Mouse (Mus musculus) cerebellum, adult 11-12 months (tissue): ENCODE measurements around the gene Hps1.

Experiments used
- DNase-seq: peaks from one replicate; pipeline ENCODE4 v3.0.0; 2022

The Hps1 gene

DNA sequence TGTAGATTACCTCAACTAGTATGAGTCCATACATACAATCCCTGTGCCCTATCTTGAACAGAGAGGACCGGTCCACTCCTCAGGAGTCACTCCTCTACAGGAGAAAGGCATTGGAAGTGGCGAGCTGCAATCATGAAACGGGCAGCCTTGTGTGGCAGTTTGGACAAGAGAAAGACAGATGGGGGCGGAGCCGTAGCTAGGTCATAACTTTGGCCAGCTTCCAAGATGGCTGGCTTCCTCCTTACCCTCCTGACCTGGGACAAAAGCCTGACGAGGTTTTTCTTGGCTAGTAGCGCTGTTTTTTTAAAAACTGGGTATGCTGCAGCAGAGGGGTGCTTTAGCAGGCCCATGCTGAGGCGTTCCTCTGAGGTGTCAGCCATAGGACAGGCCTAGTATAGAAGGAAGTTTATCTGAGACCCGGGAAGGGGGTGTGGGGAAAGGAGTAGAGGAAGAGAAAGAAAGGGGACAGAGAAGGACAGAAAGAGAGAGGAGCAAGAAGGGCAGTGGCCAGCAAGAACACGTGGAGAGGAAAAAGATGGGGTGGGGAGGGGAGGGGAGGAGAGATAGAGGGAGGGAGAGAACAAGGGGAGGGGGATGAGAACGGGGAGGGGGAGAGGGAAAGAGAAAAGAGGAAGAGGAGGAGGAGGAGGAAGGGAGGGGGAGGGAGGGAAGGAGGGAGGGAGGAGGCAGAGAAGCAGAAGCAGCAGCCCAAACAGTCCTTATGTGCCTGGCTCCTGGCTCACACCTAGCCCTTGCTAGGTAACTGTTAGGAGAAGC, 26.4 kb downstream of the Hps1 start:
- DNase-seq: peak; percentile 35

DNA sequence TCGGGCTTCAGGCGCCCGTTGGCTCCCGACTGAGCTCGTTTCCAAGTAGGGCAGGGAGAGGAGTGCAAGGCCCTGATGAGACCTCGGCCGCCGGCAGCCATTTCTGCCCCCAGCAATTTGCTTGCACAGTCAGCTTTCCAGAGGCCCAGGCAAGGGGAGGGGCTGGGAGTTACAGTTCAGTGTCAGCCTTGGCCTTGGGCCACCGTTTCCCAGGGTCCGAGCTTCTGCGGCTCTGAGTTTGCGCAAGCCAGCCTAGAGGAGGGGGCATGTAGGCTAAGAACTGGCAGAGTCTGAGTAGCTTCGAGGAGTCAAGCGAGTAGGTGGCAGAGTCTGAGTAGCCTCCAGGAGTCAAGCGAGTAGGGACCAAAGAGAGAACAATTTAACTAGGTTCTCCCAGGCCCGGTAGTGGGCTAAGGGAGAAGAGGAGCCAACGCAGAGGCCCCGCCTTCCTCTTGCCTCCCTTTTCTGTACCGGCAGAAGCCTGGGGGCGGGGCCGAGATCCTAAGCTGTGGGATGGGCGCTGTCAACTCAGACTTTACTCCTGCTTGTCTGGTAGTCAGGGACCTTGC, 27.3 kb downstream of the Hps1 start, which contains the start of gene Pyroxd2:
TSS of gene Pyroxd2 (minus strand) at position 413 of the 569 bp plus-strand sequence.
- DNase-seq: peak; percentile 41

- DNase-seq: no peak
Measured at GRCm38 (mm10) chr19:42750196-42750595, 29.6 kb downstream of the Hps1 start.

GRCm38 (mm10) chr19:42746702-42747101, 33.1 kb downstream of the Hps1 start:
- DNase-seq: no peak

DNA sequence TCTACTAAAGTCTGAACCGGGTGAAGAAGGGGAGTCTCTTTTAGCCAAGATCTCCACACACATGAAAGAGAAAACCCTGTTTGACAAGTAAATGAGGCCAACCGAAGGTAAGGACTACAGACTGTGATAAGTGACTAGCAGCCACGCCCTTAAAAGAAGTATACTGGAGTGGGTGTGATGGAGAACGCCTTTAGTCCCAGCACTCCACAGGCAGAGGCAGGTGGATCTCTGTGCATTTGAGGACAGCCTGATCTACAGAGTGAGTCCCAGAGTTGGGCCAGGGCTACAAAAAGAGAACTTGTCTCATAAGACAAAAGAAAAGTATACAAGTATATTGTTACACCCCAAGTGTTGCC, 33.9 kb downstream of the Hps1 start:
- no peak for DNase-seq

- no peak for DNase-seq
Measured at GRCm38 (mm10) chr19:42745084-42745868, 34.5 kb downstream of the Hps1 start.

- peak; percentile 25 for DNase-seq
Measured at GRCm38 (mm10) chr19:42744162-42744586, 35.6 kb downstream of the Hps1 start.

DNA sequence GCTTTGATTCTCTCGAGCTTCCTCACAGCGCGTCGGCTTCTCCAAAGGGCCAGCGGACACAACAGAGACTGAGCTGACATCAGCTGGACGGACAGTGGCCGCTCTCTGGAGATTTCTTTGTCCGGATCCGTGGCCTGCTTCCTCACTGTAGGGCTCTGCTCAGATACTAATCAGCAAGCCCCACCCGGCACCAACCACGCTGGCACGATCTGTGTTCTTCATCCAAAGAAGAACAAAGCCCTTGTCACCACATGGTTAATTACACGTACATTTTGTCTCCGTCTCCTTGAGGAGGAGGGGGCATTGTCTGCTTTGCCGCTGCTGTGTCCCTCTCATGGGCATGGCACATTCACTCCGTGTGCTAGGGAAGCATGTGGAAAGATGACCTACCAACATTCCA, 36.5 kb downstream of the Hps1 start:
- no peak for DNase-seq

DNA sequence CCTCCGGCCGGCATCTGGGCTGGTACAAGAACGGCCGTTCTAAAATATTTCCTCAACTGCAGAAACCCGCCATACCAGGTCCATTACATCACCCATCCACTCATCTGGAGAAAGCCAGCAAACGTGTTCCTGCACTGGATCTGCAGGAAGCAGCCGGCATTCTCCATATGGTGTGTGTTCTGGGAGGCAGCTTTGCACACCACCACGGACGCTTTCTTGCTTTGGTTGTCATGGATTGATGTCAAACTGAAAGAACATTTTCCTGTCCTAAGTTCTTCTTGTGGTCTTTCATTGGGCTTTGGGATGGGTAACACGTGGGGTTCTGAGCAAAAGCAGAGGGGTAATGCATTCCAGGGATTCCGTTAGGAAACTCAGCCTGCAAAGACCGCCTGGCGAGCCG, 37.9 kb downstream of the Hps1 start:
- no peak for DNase-seq

DNA sequence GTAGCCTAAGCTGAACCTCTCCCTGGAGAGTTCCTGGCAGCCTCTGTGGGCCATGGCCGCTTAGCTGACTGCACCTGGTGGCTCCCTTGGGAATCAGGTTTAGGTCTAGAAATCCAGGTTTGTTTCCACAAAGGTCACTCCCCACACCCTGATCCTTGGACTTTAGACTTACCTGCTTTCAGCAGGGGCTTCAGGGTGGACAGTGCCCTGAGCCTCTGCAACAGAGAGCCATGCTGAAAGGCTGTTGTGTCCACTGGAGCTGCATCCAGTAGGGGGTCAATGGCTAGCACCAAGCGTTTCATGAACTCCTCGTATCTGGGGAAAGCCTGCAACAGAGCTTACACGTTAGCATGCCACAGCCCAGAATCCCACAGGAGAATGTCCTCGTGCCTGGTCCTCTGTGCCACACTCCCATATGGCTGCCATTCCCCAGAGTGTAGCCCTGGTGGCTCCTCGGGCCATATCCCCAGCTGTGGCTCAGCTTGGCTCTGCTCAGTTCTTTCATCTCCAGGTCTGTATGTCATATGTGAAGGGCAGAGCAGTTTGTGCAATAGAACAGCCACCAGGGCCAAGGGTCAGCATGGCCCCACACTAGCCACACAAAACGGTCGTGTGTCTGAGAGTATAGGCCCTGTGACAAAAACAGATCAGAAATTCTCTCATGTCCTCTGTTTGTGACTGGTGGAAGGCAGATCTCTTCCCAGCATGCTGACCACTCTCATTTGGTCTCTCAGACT, 39.4 kb downstream of the Hps1 start:
- no peak for DNase-seq

DNA sequence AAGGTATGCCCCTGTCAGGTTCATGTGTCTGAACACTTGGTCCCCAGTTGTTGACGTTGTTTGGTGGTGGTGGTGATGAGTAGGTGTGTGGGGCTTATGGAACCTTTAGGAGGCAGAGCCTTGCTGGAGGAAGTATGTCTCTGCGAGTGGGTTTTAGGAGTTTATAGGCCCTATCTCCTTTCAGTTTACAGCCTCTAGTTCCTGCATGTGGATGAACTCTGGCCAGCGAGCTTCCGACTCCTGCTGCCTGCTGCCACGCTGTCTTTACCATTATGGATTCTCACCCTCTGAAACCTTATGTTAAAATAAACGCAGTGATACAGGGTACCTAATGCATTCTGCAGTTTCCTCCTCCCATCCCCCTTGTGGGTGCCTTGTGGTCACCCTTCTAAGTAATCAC, 40.0 kb downstream of the Hps1 start:
- no peak for DNase-seq

DNA sequence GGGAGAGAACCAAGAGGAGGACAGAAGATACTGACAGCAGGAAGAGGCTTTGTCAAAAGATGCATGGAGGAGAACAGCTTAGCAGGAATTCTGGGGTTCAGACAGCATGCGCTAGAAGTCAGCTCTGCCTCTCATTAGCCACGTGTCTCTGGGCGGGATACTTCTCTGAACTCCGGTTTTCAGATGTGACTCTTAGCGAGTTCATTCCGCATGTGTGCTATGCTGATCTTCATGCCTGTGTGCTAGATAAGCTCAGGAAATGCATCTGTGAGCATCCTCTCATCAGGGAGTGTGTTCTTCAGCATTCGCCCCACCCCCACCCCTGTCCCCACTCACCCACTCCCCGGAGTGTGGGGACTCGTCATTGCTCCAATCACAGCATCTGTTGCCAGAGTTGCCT, 42.0 kb downstream of the Hps1 start:
- DNase-seq: no peak

DNA sequence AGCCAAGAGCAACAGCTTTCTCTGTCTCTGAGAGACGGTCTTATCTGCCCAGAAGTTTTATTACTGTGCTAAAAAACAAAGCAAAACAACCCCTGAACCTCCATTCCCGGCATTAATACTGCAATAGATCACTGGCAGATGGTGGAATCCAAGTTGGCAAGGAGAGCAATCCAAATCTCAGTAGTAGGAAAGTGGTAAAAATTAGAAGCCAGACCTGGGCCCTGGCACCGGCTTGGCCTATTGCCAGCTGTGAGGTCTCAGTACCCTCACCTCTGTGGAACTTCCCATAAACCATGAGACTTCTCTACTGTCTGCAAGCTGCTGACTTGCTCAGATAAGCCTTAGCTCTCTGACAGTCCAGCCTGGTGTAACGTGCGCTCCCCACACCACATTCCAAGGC, 44.8 kb downstream of the Hps1 start:
- DNase-seq: peak; percentile 31

DNA sequence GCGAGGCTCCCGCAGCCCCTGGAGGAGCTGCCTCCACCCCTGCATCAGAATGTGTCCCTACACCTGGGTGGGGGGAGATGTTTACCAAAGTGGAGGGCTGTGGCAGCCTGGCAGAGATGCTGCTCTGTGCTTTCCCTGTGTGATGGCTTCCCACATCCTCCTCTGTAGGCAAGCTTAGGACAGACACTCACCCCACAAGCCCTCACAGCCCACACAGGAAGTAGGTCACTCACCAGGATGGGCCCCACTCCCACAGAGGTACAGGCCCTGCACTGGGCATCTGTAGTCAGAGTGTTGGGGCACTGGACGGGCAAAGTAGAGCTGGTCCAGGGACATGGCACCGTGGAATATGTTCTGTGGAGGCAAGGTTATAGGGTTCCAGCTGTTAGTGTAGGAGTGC, 52.4 kb downstream of the Hps1 start:
- DNase-seq: peak; percentile 39

DNA sequence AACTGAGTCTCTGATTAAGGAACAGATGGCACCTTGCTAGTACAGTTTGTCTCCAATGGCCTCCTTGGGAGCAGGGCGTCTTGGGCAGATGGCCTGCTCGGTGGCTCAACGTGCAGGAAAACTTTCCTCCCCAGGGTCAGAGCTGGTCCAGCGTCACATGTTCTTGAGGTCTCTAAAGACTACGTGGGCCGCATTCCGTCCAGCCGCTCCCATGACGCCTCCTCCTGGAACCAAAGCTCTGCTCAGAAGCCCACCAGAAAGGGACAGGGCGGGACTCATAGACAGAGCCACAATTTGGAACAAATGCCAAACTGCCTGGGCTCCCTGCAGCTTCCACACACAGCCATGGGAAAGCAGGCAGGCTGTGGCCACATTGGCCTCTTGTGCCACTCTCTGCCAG, 53.0 kb downstream of the Hps1 start:
- peak; percentile 81 for DNase-seq

GRCm38 (mm10) chr19:42725973-42726350, 53.8 kb downstream of the Hps1 start:
- no peak for DNase-seq

- no peak for DNase-seq
Measured at GRCm38 (mm10) chr19:42725056-42725972, 54.5 kb downstream of the Hps1 start.

DNA sequence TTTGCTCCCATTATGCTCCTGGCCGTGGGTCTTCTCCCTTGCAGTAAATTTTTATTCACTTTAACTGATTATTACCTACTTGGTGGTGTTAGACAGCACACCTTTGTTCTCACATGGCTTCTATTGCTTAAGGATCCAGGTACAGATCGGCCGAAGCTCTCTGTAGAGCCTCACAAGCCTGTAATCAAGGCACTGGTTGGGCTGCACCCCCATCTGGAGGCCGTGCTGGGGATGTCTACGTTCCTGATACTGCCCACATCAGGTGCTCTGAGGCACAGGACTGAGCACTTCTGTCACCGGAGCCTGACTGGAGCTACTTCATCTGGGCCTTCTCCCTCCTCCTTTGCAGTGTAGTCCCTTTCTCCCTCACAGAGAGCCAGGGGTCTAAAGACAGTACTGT, 56.5 kb downstream of the Hps1 start:
- no peak for DNase-seq

GRCm38 (mm10) chr19:42722500-42722899, 57.3 kb downstream of the Hps1 start:
- no peak for DNase-seq

DNA sequence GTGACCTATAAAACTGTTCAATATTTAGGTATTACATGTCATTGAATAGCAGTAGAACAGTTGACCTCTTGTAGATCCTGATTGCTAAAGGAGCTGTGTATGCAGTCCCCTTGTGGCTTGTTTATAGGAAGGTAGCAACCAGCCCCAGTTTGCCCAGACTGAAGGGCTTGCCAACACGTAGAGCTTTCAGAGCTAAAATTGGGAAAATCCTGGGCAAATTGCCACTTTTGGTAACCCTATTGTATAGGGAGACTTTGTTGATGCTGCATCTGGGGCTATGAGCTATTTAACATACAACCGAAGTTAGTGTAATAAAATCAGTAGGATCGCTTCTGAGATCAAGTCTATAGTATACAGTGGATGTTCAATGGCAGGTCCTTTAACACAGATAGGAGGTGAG, 61.7 kb downstream of the Hps1 start:
- no peak for DNase-seq

GRCm38 (mm10) chr19:42717668-42718067, 62.1 kb downstream of the Hps1 start:
- DNase-seq: no peak

- no peak for DNase-seq
Measured at GRCm38 (mm10) chr19:42716507-42716906, 63.3 kb downstream of the Hps1 start.
